Mouse (Mus musculus) MEL (cell line): Measurements from ENCODE around the gene Nt5c2. TPM values are rescaled to one million over a fixed set of nuclear protein-coding genes. Genes with fewer than 3 reads are reported as not detected.

Experiments used
- DNase-seq: peaks from one replicate; pipeline ENCODE4 v3.0.0; 2011; ENCODE audit warnings: low read depth, low spot score
- H3K27ac ChIP-seq: 2 replicates; pipeline ENCODE4 v1.5.1; 2012; ENCODE audit warnings: low read depth, mild to moderate bottlenecking, control low read depth, low read length, moderate library complexity; ENCODE audit not compliant: control insufficient read depth
- H3K27me3 ChIP-seq, 2 experiments: fragments of 150-350 bp in 1 of 2; sonication (generic) in 1 of 2; 2 replicates each; pipeline ENCODE4 v1.6.1; 2012; ENCODE audit warnings: low read length in 2 of 2, mild to moderate bottlenecking in 2 of 2, improper control_type of control experiment in 1 of 2, moderate library complexity in 1 of 2; ENCODE audit not compliant: insufficient read depth in 2 of 2, control insufficient read depth in 1 of 2
- H3K36me3 ChIP-seq, 2 experiments: 2 replicates each; pipeline ENCODE4 v1.6.1; 2012 to 2014; ENCODE audit warnings: low read length in 2 of 2, improper control_type of control experiment in 1 of 2, inconsistent platforms in 1 of 2, mild to moderate bottlenecking in 1 of 2; ENCODE audit not compliant: insufficient read depth in 2 of 2, control insufficient read depth in 1 of 2
- H3K4me1 ChIP-seq, 2 experiments: fragments of 150-350 bp in 1 of 2; sonication (generic) in 1 of 2; 2 replicates each; pipeline ENCODE4 v1.6.1; 2012; ENCODE audit warnings: low read length in 2 of 2, improper control_type of control experiment in 1 of 2, mild to moderate bottlenecking in 1 of 2; ENCODE audit not compliant: insufficient read depth in 2 of 2, control insufficient read depth in 1 of 2
- H3K4me3 ChIP-seq, 2 experiments: fragments of 150-350 bp in 1 of 2; sonication (generic) in 1 of 2; 2 replicates each; pipeline ENCODE4 v1.5.1; 2012; ENCODE audit warnings: low read depth in 2 of 2, low read length in 2 of 2, mild to moderate bottlenecking in 2 of 2, moderate library complexity in 2 of 2, control low read depth in 1 of 2, improper control_type of control experiment in 1 of 2; ENCODE audit not compliant: control insufficient read depth in 1 of 2, insufficient read depth in 1 of 2
- H3K79me2 ChIP-seq: 2 replicates; pipeline ENCODE4 v1.6.1; 2012; ENCODE audit warnings: mild to moderate bottlenecking, low read length, moderate library complexity; ENCODE audit not compliant: control insufficient read depth, poor library complexity, insufficient read depth
- H3K9ac ChIP-seq: 2 replicates; pipeline ENCODE4 v1.6.1; 2012; ENCODE audit warnings: low read depth, mild to moderate bottlenecking, control low read depth, low read length, moderate library complexity; ENCODE audit not compliant: control insufficient read depth, poor library complexity, severe bottlenecking
- H3K9me3 ChIP-seq: fragments of 150-350 bp; sonication (generic); replicated peaks from 2 replicates; pipeline ENCODE4 v1.6.1; 2012; ENCODE audit warnings: mild to moderate bottlenecking, low read length, improper control_type of control experiment, moderate library complexity; ENCODE audit not compliant: insufficient read depth
- BHLHE40 ChIP-seq: IDR thresholded peaks from 2 replicates; pipeline ENCODE4 v1.6.1; 2012; ENCODE audit warnings: low read depth, mild to moderate bottlenecking, inconsistent platforms, low read length, improper control_type of control experiment, borderline replicate concordance
- CHD1 ChIP-seq: IDR thresholded peaks from 2 replicates; pipeline ENCODE4 v1.6.1; 2012; ENCODE audit warnings: low read depth, mild to moderate bottlenecking, inconsistent platforms, low read length, improper control_type of control experiment
- CHD2 ChIP-seq: IDR thresholded peaks from 2 replicates; pipeline ENCODE4 v1.6.1; 2011; ENCODE audit warnings: low read length, improper control_type of control experiment
- E2F4 ChIP-seq: IDR thresholded peaks from 2 replicates; pipeline ENCODE4 v1.6.1; 2011; ENCODE audit warnings: low read depth, low read length, improper control_type of control experiment, borderline replicate concordance
- ELF1 ChIP-seq: IDR thresholded peaks from 2 replicates; pipeline ENCODE4 v1.6.1; 2014; ENCODE audit warnings: low read depth, mild to moderate bottlenecking, inconsistent platforms, low read length, improper control_type of control experiment, moderate library complexity
- EP300 ChIP-seq, 2 experiments: IDR thresholded peaks; 2 replicates each; pipeline ENCODE4 v1.6.1; 2011; ENCODE audit warnings: improper control_type of control experiment in 2 of 2, low read length in 2 of 2, low read depth in 1 of 2, mild to moderate bottlenecking in 1 of 2
- ETS1 ChIP-seq: IDR thresholded peaks from 2 replicates; pipeline ENCODE4 v1.6.1; 2012; ENCODE audit warnings: low read depth, mild to moderate bottlenecking, inconsistent platforms, low read length, improper control_type of control experiment, moderate library complexity
- GABPA ChIP-seq: IDR thresholded peaks from 2 replicates; pipeline ENCODE4 v1.6.1; 2012; ENCODE audit warnings: low read depth, mild to moderate bottlenecking, inconsistent platforms, low read length, improper control_type of control experiment, moderate library complexity
- GATA1 ChIP-seq: IDR thresholded peaks from 2 replicates; pipeline ENCODE4 v1.6.1; 2011; ENCODE audit warnings: low read depth, low read length, improper control_type of control experiment
- HCFC1 ChIP-seq: IDR thresholded peaks from 2 replicates; pipeline ENCODE4 v1.6.1; 2012; ENCODE audit warnings: low read depth, mild to moderate bottlenecking, inconsistent platforms, low read length, improper control_type of control experiment, moderate library complexity
- JUND ChIP-seq: IDR thresholded peaks from 2 replicates; pipeline ENCODE4 v1.6.1; 2011; ENCODE audit warnings: low read depth, mild to moderate bottlenecking, improper control_type of control experiment, low read length
- KAT2A ChIP-seq: conservative IDR thresholded peaks from 2 replicates; pipeline ENCODE4 v1.6.1; 2012; ENCODE audit warnings: low read depth, low read length, improper control_type of control experiment, inconsistent platforms
- MAFK ChIP-seq: IDR thresholded peaks from 2 replicates; pipeline ENCODE4 v1.6.1; 2011; ENCODE audit warnings: low read depth, mild to moderate bottlenecking, low read length, improper control_type of control experiment, borderline replicate concordance
- MAX ChIP-seq: IDR thresholded peaks from 2 replicates; pipeline ENCODE4 v1.6.1; 2011; ENCODE audit warnings: low read length, improper control_type of control experiment
- MAZ ChIP-seq: IDR thresholded peaks from 2 replicates; pipeline ENCODE4 v1.6.1; 2012; ENCODE audit warnings: low read depth, mild to moderate bottlenecking, inconsistent platforms, low read length, improper control_type of control experiment
- MEF2A ChIP-seq: IDR thresholded peaks from 2 replicates; pipeline ENCODE4 v1.6.1; 2014; ENCODE audit warnings: low read depth, mild to moderate bottlenecking, inconsistent platforms, low read length, improper control_type of control experiment; ENCODE audit not compliant: poor library complexity, insufficient replicate concordance, severe bottlenecking; ENCODE audit errors: extremely low read depth
- MXI1 ChIP-seq: IDR thresholded peaks from 2 replicates; pipeline ENCODE4 v1.6.1; 2011; ENCODE audit warnings: mild to moderate bottlenecking, low read depth, low read length, improper control_type of control experiment
- MYB ChIP-seq: IDR thresholded peaks from 2 replicates; pipeline ENCODE4 v1.6.1; 2011; ENCODE audit warnings: mild to moderate bottlenecking, low read depth, low read length, improper control_type of control experiment
- MYC ChIP-seq: IDR thresholded peaks from 2 replicates; pipeline ENCODE4 v1.6.1; 2011; ENCODE audit warnings: low read depth, mild to moderate bottlenecking, low read length, improper control_type of control experiment, moderate library complexity
- NELFE ChIP-seq: IDR thresholded peaks from 2 replicates; pipeline ENCODE4 v1.6.1; 2011; ENCODE audit warnings: low read depth, low read length, improper control_type of control experiment
- POLR2A ChIP-seq, 2 experiments: IDR thresholded peaks; 2 replicates each; pipeline ENCODE4 v1.6.1; 2011 to 2012; ENCODE audit warnings: low read length in 2 of 2, mild to moderate bottlenecking in 2 of 2, control low read depth in 1 of 2, improper control_type of control experiment in 1 of 2, low read depth in 1 of 2, moderate library complexity in 1 of 2; ENCODE audit not compliant: control insufficient read depth in 1 of 2, insufficient read depth in 1 of 2, poor library complexity in 1 of 2
- POLR2AphosphoS2 ChIP-seq: IDR thresholded peaks from 2 replicates; pipeline ENCODE4 v1.6.1; 2011; ENCODE audit warnings: low read length, improper control_type of control experiment
- POLR2AphosphoS5 ChIP-seq: IDR thresholded peaks from 2 replicates; pipeline ENCODE4 v1.6.1; 2012; ENCODE audit warnings: low read depth, borderline replicate concordance, mild to moderate bottlenecking, inconsistent platforms, low read length, moderate library complexity, mixed read lengths
- RCOR1 ChIP-seq: IDR thresholded peaks from 2 replicates; pipeline ENCODE4 v1.6.1; 2012; ENCODE audit warnings: low read depth, mild to moderate bottlenecking, inconsistent platforms, low read length, improper control_type of control experiment
- SIN3A ChIP-seq: IDR thresholded peaks from 2 replicates; pipeline ENCODE4 v1.6.1; 2012; ENCODE audit warnings: low read length, improper control_type of control experiment, inconsistent platforms
- SMC3 ChIP-seq: IDR thresholded peaks from 2 replicates; pipeline ENCODE4 v1.6.1; 2011; ENCODE audit warnings: low read depth, low read length, improper control_type of control experiment
- TAL1 ChIP-seq: IDR thresholded peaks from 2 replicates; pipeline ENCODE4 v1.6.1; 2012; ENCODE audit warnings: mild to moderate bottlenecking, inconsistent platforms, low read length, moderate library complexity, mixed read lengths
- TBP ChIP-seq: IDR thresholded peaks from 2 replicates; pipeline ENCODE4 v1.8.0; 2011; ENCODE audit warnings: low read depth, low read length, improper control_type of control experiment
- TCF12 ChIP-seq: IDR thresholded peaks from 2 replicates; pipeline ENCODE4 v1.6.1; 2014; ENCODE audit warnings: low read depth, mild to moderate bottlenecking, inconsistent platforms, low read length, improper control_type of control experiment, moderate library complexity
- UBTF ChIP-seq: IDR thresholded peaks from 2 replicates; pipeline ENCODE4 v1.6.1; 2012; ENCODE audit warnings: low read depth, mild to moderate bottlenecking, inconsistent platforms, low read length, improper control_type of control experiment, moderate library complexity, borderline replicate concordance; ENCODE audit not compliant: insufficient read depth
- USF1 ChIP-seq: IDR thresholded peaks from 2 replicates; pipeline ENCODE4 v1.6.1; 2014; ENCODE audit warnings: low read depth, mild to moderate bottlenecking, inconsistent platforms, low read length, improper control_type of control experiment, moderate library complexity
- USF2 ChIP-seq, 2 experiments: IDR thresholded peaks; 2 replicates each; pipeline ENCODE4 v1.6.1; 2011 to 2012; ENCODE audit warnings: improper control_type of control experiment in 2 of 2, low read length in 2 of 2, borderline replicate concordance in 1 of 2, inconsistent platforms in 1 of 2, low read depth in 1 of 2, mild to moderate bottlenecking in 1 of 2; ENCODE audit not compliant: insufficient read depth in 1 of 2
- ZC3H11A ChIP-seq: IDR thresholded peaks from 2 replicates; pipeline ENCODE4 v1.6.1; 2012; ENCODE audit warnings: low read depth, mild to moderate bottlenecking, inconsistent platforms, low read length, improper control_type of control experiment
- ZKSCAN1 ChIP-seq: IDR thresholded peaks from 2 replicates; pipeline ENCODE4 v1.6.1; 2012; ENCODE audit warnings: low read depth, mild to moderate bottlenecking, inconsistent platforms, low read length, improper control_type of control experiment, moderate library complexity
- ZMIZ1 ChIP-seq: IDR thresholded peaks from 2 replicates; pipeline ENCODE4 v1.6.1; 2012; ENCODE audit warnings: low read depth, mild to moderate bottlenecking, inconsistent platforms, low read length, improper control_type of control experiment, moderate library complexity
- ZNF384 ChIP-seq: IDR thresholded peaks from 2 replicates; pipeline ENCODE4 v1.6.1; 2012; ENCODE audit warnings: low read depth, mild to moderate bottlenecking, inconsistent platforms, low read length, improper control_type of control experiment
- polyA plus RNA-seq, 2 experiments: library from polyadenylated mRNA; stranded (reverse) in 1 of 2; unstranded in 1 of 2; fragments of >175 nt in 1 of 2; fragments of >200 nt in 1 of 2; gene quantifications; 2 replicates each; pipeline versions ENCODE4 v1.2.1 to v1.2.4; 2012; ENCODE audit warnings: low replicate concordance in 2 of 2, low read depth in 1 of 2; ENCODE audit not compliant: insufficient read length in 2 of 2, insufficient read depth in 1 of 2, missing spikeins in 1 of 2
- total RNA-seq: library from RNA; depleted of rRNA; stranded (reverse); fragments of 300-350 nt; gene quantifications from 2 replicates; pipeline ENCODE4 v1.2.3, GENCODE M21; 2012

The Nt5c2 gene
- total and polyA plus RNA-seq, 3 experiments = 64.6 to 455 (median 147) TPM

- H3K9ac ChIP-seq = peak overlapping the region; percentile 13
- peak overlapping the region in 1 of 2 experiments; percentile 5; a peak in 3 of 4 replicates for H3K4me3 ChIP-seq
- H3K4me1 ChIP-seq = peaks cover 14 to 31% of the 10 kb centered on the region in 2 experiments
- peak overlapping the region; percentile 83 for H3K27ac ChIP-seq
- no peaks in the 10 kb centered on the region for H3K9me3 ChIP-seq
- H3K27me3 ChIP-seq = no peaks in the 10 kb centered on the region
- H3K79me2 ChIP-seq = no peaks in the 10 kb centered on the region
- H3K36me3 ChIP-seq = peaks cover 28% of the 10 kb centered on the region in 2 experiments
- peak; percentile 97 for DNase-seq
- TF ChIP-seq HCFC1 (peak; percentile 67; the same call in 1 of the 2 replicates), USF2 (IDR thresholded peaks at IDR 0.05; ENCODE audit: borderline replicate concordance in 1 of 2, insufficient read depth in 1 of 2, low read depth in 1 of 2, low read length in 2 of 2) (no peak), MEF2A (no peak), MYC (peak; percentile 92), RCOR1 (peak; percentile 89), UBTF (0 out of 2 replicates have a peak, but pooled peaks have one; percentile 80), E2F4 (no peak), EP300 (IDR thresholded peaks at IDR 0.05; ENCODE audit: low read depth in 1 of 2, low read length in 2 of 2) (peak; percentile 97 to 99), ZMIZ1 (no peak), CHD2 (no peak), CHD1 (no peak), POLR2AphosphoS2 (0 out of 2 replicates have a peak, but pooled peaks have one; percentile 55), BHLHE40 (peak; percentile 35; the same call in 1 of the 2 replicates), MXI1 (peak; percentile 79; the same call in 1 of the 2 replicates), GABPA (peak; percentile 66; the same call in 1 of the 2 replicates), ZKSCAN1 (no peak), MAFK (no peak; the same call in 1 of the 2 replicates), POLR2A (IDR thresholded peaks at IDR 0.05; ENCODE audit: control insufficient read depth in 1 of 2, insufficient read depth in 1 of 2, low read depth in 1 of 2, low read length in 2 of 2, poor library complexity in 1 of 2) (peak in 1 of 2 experiments; percentile 52; a peak in 1 of 4 replicates), TAL1 (peak; percentile 98), TCF12 (peak; percentile 98), ZNF384 (0 out of 2 replicates have a peak, but pooled peaks have one; percentile 5), MAZ (no peak), POLR2AphosphoS5 (no peak), KAT2A (no peak), GATA1 (peak; percentile 97), ZC3H11A (no peak), SMC3 (no peak; the same call in 1 of the 2 replicates), ETS1 (peak; percentile 95), MYB (peak; percentile 89), NELFE (no peak), TBP (peak; percentile 88), JUND (peak; percentile 81), USF1 (peak; percentile 47; the same call in 1 of the 2 replicates), ELF1 (no peak), SIN3A (peak; percentile 95), MAX (peak; percentile 83)
Observed at GRCm38 (mm10) chr19:46887811-46888527, 127.0 kb downstream of the Nt5c2 start.
